Mouse (Mus musculus) stomach, embryonic 16.5 days (tissue): ENCODE data around the gene Ssbp3. TPM values are rescaled to one million over a fixed set of nuclear protein-coding genes. Genes with fewer than 3 reads are reported as not detected.
A peak's percentile ranks its signal among the peaks of the same experiment; 100 is the strongest.

Experiments
- ATAC-seq: fragments of 200-750 bp; cut with Nextera tagmentation; 2 replicates; pipeline ENCODE4 v1.8.0; 2017; ENCODE audit warnings: moderate number of reproducible peaks, moderate TSS enrichment; ENCODE audit not compliant: insufficient read depth, low FRiP score
- H3K27ac ChIP-seq: fragments of 300-500 bp; sonication (generic); 2 replicates; pipeline ENCODE4 v1.5.1; 2014; ENCODE audit warnings: low read length
- H3K27me3 ChIP-seq: fragments of 300-500 bp; sonication (generic); 2 replicates; pipeline ENCODE4 v1.6.1; 2014; ENCODE audit warnings: low read length, control low read depth, mixed read lengths; ENCODE audit not compliant: control insufficient read depth, insufficient read depth
- H3K36me3 ChIP-seq: fragments of 300-500 bp; sonication (generic); 2 replicates; pipeline ENCODE4 v1.6.1; 2014; ENCODE audit warnings: low read length; ENCODE audit not compliant: control insufficient read depth, insufficient read depth
- H3K4me1 ChIP-seq: fragments of 300-500 bp; sonication (generic); 2 replicates; pipeline ENCODE4 v1.6.1; 2014; ENCODE audit warnings: low read length, control low read depth, mixed read lengths; ENCODE audit not compliant: control insufficient read depth, insufficient read depth
- H3K4me2 ChIP-seq: fragments of 300-500 bp; sonication (generic); 2 replicates; pipeline ENCODE4 v1.6.1; 2014; ENCODE audit warnings: low read depth, low read length, mixed read lengths
- H3K4me3 ChIP-seq: fragments of 300-500 bp; sonication (generic); replicated peaks from 2 replicates; pipeline ENCODE4 v1.5.1; 2014; ENCODE audit warnings: mild to moderate bottlenecking, low read length
- H3K9ac ChIP-seq: fragments of 300-500 bp; sonication (generic); 2 replicates; pipeline ENCODE4 v1.6.1; 2014; ENCODE audit warnings: low read length
- H3K9me3 ChIP-seq: fragments of 300-500 bp; sonication (generic); replicated peaks from 2 replicates; pipeline ENCODE4 v1.6.1; 2016; ENCODE audit warnings: low read length, control low read depth; ENCODE audit not compliant: control insufficient read depth
- WGBS: fragments of 180-500 bp; shearing (Covaris S2); extraction: QIAGEN DNeasy Blood & Tissue Kit; methylation state at CpG from one replicate; pipeline ENCODE4 v1.1.7; 2014; 5-methylcytosine and 5-hydroxymethylcytosine counted together
- polyA plus RNA-seq: library from polyadenylated mRNA; unstranded; fragments of >200 nt; fragmentation: Nextera tagmentation; extraction: Ambion mirVana; gene quantifications from 2 replicates; pipeline ENCODE4 v1.2.1, GENCODE M21; 2015

Ssbp3 gene
- polyA plus RNA-seq, 1 experiment from 2014 or later: 52.8 TPM

GRCm38 (mm10) chr4:106924175-106924574 is 13.7 kb downstream of the Ssbp3 start:
- H3K36me3 ChIP-seq: peaks cover 11% of the 10 kb centered on the region
- H3K9me3 ChIP-seq: no peaks in the 10 kb centered on the region
- H3K4me3 ChIP-seq: no peak overlapping the region
- H3K4me2 ChIP-seq: no peak overlapping the region
- WGBS: 75% methylated on average over 4 of the region's 4 CpGs
- no peaks in the 10 kb centered on the region for H3K27me3 ChIP-seq
- no peak for ATAC-seq
- peaks cover 8% of the 10 kb centered on the region; the same call in 1 of the 2 replicates for H3K4me1 ChIP-seq
- H3K27ac ChIP-seq: no peak overlapping the region
- no peak overlapping the region for H3K9ac ChIP-seq

GRCm38 (mm10) chr4:106924888-106925287 is 14.4 kb downstream of the Ssbp3 start:
- Histone ChIP-seq H3K9ac (no peak overlapping the region), H3K27me3 (no peaks in the 10 kb centered on the region), H3K4me3 (no peak overlapping the region), H3K4me2 (no peak overlapping the region), H3K4me1 (peaks cover 8% of the 10 kb centered on the region; the same call in 1 of the 2 replicates), H3K27ac (no peak overlapping the region), H3K36me3 (peaks cover 8% of the 10 kb centered on the region), H3K9me3 (no peaks in the 10 kb centered on the region)
- WGBS: 73% methylated on average over 10 of the region's 10 CpGs
- ATAC-seq: peak; percentile 30; the same call in 1 of the 2 replicates

GRCm38 (mm10) chr4:106926401-106926800 is 15.9 kb downstream of the Ssbp3 start:
- Histone ChIP-seq H3K4me1 (peaks cover 5% of the 10 kb centered on the region; the same call in 1 of the 2 replicates), H3K4me2 (no peak overlapping the region), H3K9ac (no peak overlapping the region), H3K9me3 (no peaks in the 10 kb centered on the region), H3K27ac (no peak overlapping the region), H3K4me3 (no peak overlapping the region), H3K36me3 (peaks cover 8% of the 10 kb centered on the region), H3K27me3 (no peaks in the 10 kb centered on the region)
- ATAC-seq: no peak
- 88% methylated on average over 9 of the region's 9 CpGs for WGBS

GRCm38 (mm10) chr4:106927034-106927433 is 16.5 kb downstream of the Ssbp3 start:
- no peak for ATAC-seq
- Histone ChIP-seq H3K4me2 (no peak overlapping the region), H3K36me3 (peaks cover 8% of the 10 kb centered on the region), H3K27me3 (no peaks in the 10 kb centered on the region), H3K4me1 (0 out of 2 replicates have a peak, but pooled peaks cover under 1% of the 10 kb centered on the region), H3K9me3 (no peaks in the 10 kb centered on the region), H3K27ac (no peak overlapping the region), H3K9ac (no peak overlapping the region), H3K4me3 (no peak overlapping the region)
- 87% methylated on average over 6 of the region's 6 CpGs for WGBS

- Histone ChIP-seq H3K9me3 (no peaks in the 10 kb centered on the region), H3K36me3 (peaks cover 4% of the 10 kb centered on the region; the same call in 1 of the 2 replicates), H3K9ac (no peak overlapping the region), H3K27ac (no peak overlapping the region), H3K27me3 (no peaks in the 10 kb centered on the region), H3K4me2 (no peak overlapping the region), H3K4me1 (peaks cover 12% of the 10 kb centered on the region), H3K4me3 (no peak overlapping the region)
- no peak for ATAC-seq
- 77% methylated on average over 7 of the region's 7 CpGs for WGBS
Measured at GRCm38 (mm10) chr4:106928961-106929360, 18.5 kb downstream of the Ssbp3 start.

GRCm38 (mm10) chr4:106932583-106932982 is 22.1 kb downstream of the Ssbp3 start:
- Histone ChIP-seq H3K36me3 (no peaks in the 10 kb centered on the region), H3K4me3 (no peak overlapping the region), H3K9ac (no peak overlapping the region), H3K27ac (no peak overlapping the region), H3K4me1 (peaks cover 38% of the 10 kb centered on the region), H3K27me3 (no peaks in the 10 kb centered on the region), H3K9me3 (no peaks in the 10 kb centered on the region), H3K4me2 (no peak overlapping the region)
- WGBS: 90% methylated on average over 7 of the region's 7 CpGs
- ATAC-seq: no peak

- 54% methylated on average over 9 of the region's 9 CpGs for WGBS
- H3K4me1 ChIP-seq: peaks cover 48% of the 10 kb centered on the region
- peak overlapping the region; percentile 29; the same call in 1 of the 2 replicates for H3K27ac ChIP-seq
- H3K9ac ChIP-seq: no peak overlapping the region
- ATAC-seq: no peak
- H3K36me3 ChIP-seq: no peaks in the 10 kb centered on the region
- no peak overlapping the region for H3K4me3 ChIP-seq
- no peaks in the 10 kb centered on the region for H3K9me3 ChIP-seq
- H3K27me3 ChIP-seq: no peaks in the 10 kb centered on the region
- H3K4me2 ChIP-seq: no peak overlapping the region
Measured at GRCm38 (mm10) chr4:106933813-106934482, 23.4 kb downstream of the Ssbp3 start.

- Histone ChIP-seq H3K4me1 (peaks cover 58% of the 10 kb centered on the region), H3K36me3 (no peaks in the 10 kb centered on the region), H3K27ac (no peak overlapping the region), H3K27me3 (no peaks in the 10 kb centered on the region), H3K9me3 (no peaks in the 10 kb centered on the region), H3K9ac (no peak overlapping the region), H3K4me3 (no peak overlapping the region), H3K4me2 (no peak overlapping the region)
- no peak for ATAC-seq
- 60% methylated on average over 12 of the region's 12 CpGs for WGBS
Measured at GRCm38 (mm10) chr4:106934931-106935582, 24.6 kb downstream of the Ssbp3 start.

GRCm38 (mm10) chr4:106935583-106935935 is 25.1 kb downstream of the Ssbp3 start:
- no peaks in the 10 kb centered on the region for H3K36me3 ChIP-seq
- H3K9ac ChIP-seq: no peak overlapping the region
- H3K9me3 ChIP-seq: no peaks in the 10 kb centered on the region
- H3K4me3 ChIP-seq: no peak overlapping the region
- WGBS: 31% methylated on average over 2 of the region's 2 CpGs
- ATAC-seq: no peak
- H3K4me1 ChIP-seq: peaks cover 60% of the 10 kb centered on the region
- H3K4me2 ChIP-seq: no peak overlapping the region
- H3K27me3 ChIP-seq: no peaks in the 10 kb centered on the region
- H3K27ac ChIP-seq: no peak overlapping the region
